Mouse (Mus musculus): Measurements from ENCODE around the gene Lamb3. TPM values are rescaled to one million over a fixed set of nuclear protein-coding genes. Genes with fewer than 3 reads are reported as not detected.
A peak's percentile ranks its signal among the peaks of the same experiment; 100 is the strongest.

Gene Lamb3
- 0.31 and 0.66 TPM in 2 replicates for polyA plus RNA-seq (2016; fragmentation: Nextera tagmentation; extraction: Ambion mirVana)

GRCm38 (mm10) chr1:193207503-193207902 lies at the start of gene Lamb3:
TSS of gene Lamb3 (plus strand) at chr1:193207699.
- H3K36me3 ChIP-seq (replicated peaks): no peaks in the 10 kb centered on the region
- no peak within 1 kb of the TSS for H3K27ac ChIP-seq (replicated peaks)
- DNase-seq (ENCODE audit: low spot score): no peak
- no peaks in the 10 kb centered on the region for H3K4me1 ChIP-seq
- H3K27me3 ChIP-seq (replicated peaks; ENCODE audit: low read depth, poor library complexity, severe bottlenecking): no peaks in the 10 kb centered on the region
- no peak within 1 kb of the TSS for H3K4me3 ChIP-seq
- H3K9me3 ChIP-seq: no peaks in the 10 kb centered on the region
- whole genome bisulfite sequencing: 95% methylated on average over 3 of the region's 3 CpGs

- no peaks in the 10 kb centered on the region for H3K36me3 ChIP-seq (replicated peaks)
- peaks cover 25% of the 10 kb centered on the region for H3K27me3 ChIP-seq (replicated peaks; ENCODE audit: low read depth, poor library complexity, severe bottlenecking)
- 64% methylated on average over 3 of the region's 3 CpGs for WGBS
- no peaks in the 10 kb centered on the region for H3K9me3 ChIP-seq
- no peak overlapping the region for H3K4me3 ChIP-seq
- DNase-seq (ENCODE audit: low spot score): no peak
- H3K27ac ChIP-seq (replicated peaks): no peak overlapping the region
- H3K4me1 ChIP-seq: peaks cover 24% of the 10 kb centered on the region
Observed at GRCm38 (mm10) chr1:193159163-193159562, 48.3 kb upstream of the Lamb3 start.

GRCm38 (mm10) chr1:193159613-193160012 lies 47.9 kb upstream of the Lamb3 start:
- H3K4me3 ChIP-seq: no peak overlapping the region
- 51% methylated on average over 1 of the region's 1 CpGs for WGBS
- H3K9me3 ChIP-seq: no peaks in the 10 kb centered on the region
- H3K27ac ChIP-seq (replicated peaks): no peak overlapping the region
- peaks cover 20% of the 10 kb centered on the region for H3K27me3 ChIP-seq (replicated peaks; ENCODE audit: low read depth, poor library complexity, severe bottlenecking)
- H3K4me1 ChIP-seq: peaks cover 24% of the 10 kb centered on the region
- no peaks in the 10 kb centered on the region for H3K36me3 ChIP-seq (replicated peaks)
- no peak for DNase-seq (ENCODE audit: low spot score)

- H3K27me3 ChIP-seq (replicated peaks; ENCODE audit: low read depth, poor library complexity, severe bottlenecking): peaks cover 12% of the 10 kb centered on the region
- H3K4me1 ChIP-seq: peaks cover 24% of the 10 kb centered on the region
- H3K27ac ChIP-seq (replicated peaks): no peak overlapping the region
- 14% methylated on average over 18 of the region's 18 CpGs for WGBS
- H3K36me3 ChIP-seq (replicated peaks): no peaks in the 10 kb centered on the region
- H3K9me3 ChIP-seq: no peaks in the 10 kb centered on the region
- peak; percentile 76 for DNase-seq (ENCODE audit: low spot score)
- peak overlapping the region; percentile 47 for H3K4me3 ChIP-seq
Observed at GRCm38 (mm10) chr1:193160317-193161032, 47.0 kb upstream of the Lamb3 start.

GRCm38 (mm10) chr1:193167746-193168145 lies 39.8 kb upstream of the Lamb3 start, which contains the start of gene A130010J15Rik:
TSS of gene A130010J15Rik (plus strand) at chr1:193168046.
- Histone ChIP-seq H3K36me3 (replicated peaks) (0 out of 2 replicates have a peak, but pooled peaks cover 3% of the 10 kb centered on the region), H3K4me3 (no peak within 1 kb of the TSS), H3K27ac (replicated peaks) (no peak within 1 kb of the TSS), H3K4me1 (peaks cover 8% of the 10 kb centered on the region; the same call in 1 of the 2 replicates), H3K9me3 (no peaks in the 10 kb centered on the region), H3K27me3 (replicated peaks; ENCODE audit: low read depth, poor library complexity, severe bottlenecking) (no peaks in the 10 kb centered on the region)
- 90% methylated on average over 3 of the region's 3 CpGs for WGBS
- no peak for DNase-seq (ENCODE audit: low spot score)

- Histone ChIP-seq H3K27me3 (replicated peaks; ENCODE audit: low read depth, poor library complexity, severe bottlenecking) (no peaks in the 10 kb centered on the region), H3K9me3 (no peaks in the 10 kb centered on the region), H3K27ac (replicated peaks) (no peak overlapping the region), H3K4me3 (no peak overlapping the region), H3K36me3 (replicated peaks) (0 out of 2 replicates have a peak, but pooled peaks cover 3% of the 10 kb centered on the region), H3K4me1 (peaks cover 17% of the 10 kb centered on the region)
- no peak for DNase-seq (ENCODE audit: low spot score)
- 87% methylated on average over 7 of the region's 7 CpGs for WGBS
Observed at GRCm38 (mm10) chr1:193169228-193169627, 38.3 kb upstream of the Lamb3 start.

GRCm38 (mm10) chr1:193169856-193170255 lies 37.6 kb upstream of the Lamb3 start:
- Histone ChIP-seq H3K9me3 (no peaks in the 10 kb centered on the region), H3K4me1 (peaks cover 23% of the 10 kb centered on the region), H3K4me3 (no peak overlapping the region), H3K27me3 (replicated peaks; ENCODE audit: low read depth, poor library complexity, severe bottlenecking) (no peaks in the 10 kb centered on the region), H3K27ac (replicated peaks) (no peak overlapping the region), H3K36me3 (replicated peaks) (0 out of 2 replicates have a peak, but pooled peaks cover 3% of the 10 kb centered on the region)
- DNase-seq (ENCODE audit: low spot score): no peak
- 82% methylated on average over 2 of the region's 2 CpGs for WGBS

GRCm38 (mm10) chr1:193172991-193173809 lies 34.3 kb upstream of the Lamb3 start:
- Histone ChIP-seq H3K4me1 (peaks cover 30% of the 10 kb centered on the region), H3K27ac (replicated peaks) (peak overlapping the region; percentile 91), H3K4me3 (peak overlapping the region; percentile 83), H3K9me3 (no peaks in the 10 kb centered on the region), H3K27me3 (replicated peaks; ENCODE audit: low read depth, poor library complexity, severe bottlenecking) (no peaks in the 10 kb centered on the region), H3K36me3 (replicated peaks) (0 out of 2 replicates have a peak, but pooled peaks cover 3% of the 10 kb centered on the region)
- DNase-seq (ENCODE audit: low spot score): peak; percentile 97
- WGBS: 1% methylated on average over 48 of the region's 48 CpGs

- Histone ChIP-seq H3K27me3 (replicated peaks; ENCODE audit: low read depth, poor library complexity, severe bottlenecking) (no peaks in the 10 kb centered on the region), H3K36me3 (replicated peaks) (0 out of 2 replicates have a peak, but pooled peaks cover 3% of the 10 kb centered on the region), H3K9me3 (no peaks in the 10 kb centered on the region), H3K27ac (replicated peaks) (peak overlapping the region; percentile 91), H3K4me3 (peak overlapping the region; percentile 83), H3K4me1 (peaks cover 31% of the 10 kb centered on the region)
- WGBS: 24% methylated on average over 9 of the region's 9 CpGs
- DNase-seq (ENCODE audit: low spot score): no peak
Observed at GRCm38 (mm10) chr1:193173810-193174129, 33.7 kb upstream of the Lamb3 start.

- no peak for DNase-seq (ENCODE audit: low spot score)
- H3K36me3 ChIP-seq (replicated peaks): 0 out of 2 replicates have a peak, but pooled peaks cover under 1% of the 10 kb centered on the region
- H3K9me3 ChIP-seq: no peaks in the 10 kb centered on the region
- H3K4me1 ChIP-seq: peaks cover 31% of the 10 kb centered on the region
- no peaks in the 10 kb centered on the region for H3K27me3 ChIP-seq (replicated peaks; ENCODE audit: low read depth, poor library complexity, severe bottlenecking)
- H3K4me3 ChIP-seq: peak overlapping the region; percentile 83
- peak overlapping the region; percentile 91 for H3K27ac ChIP-seq (replicated peaks)
- WGBS: 92% methylated on average over 13 of the region's 13 CpGs
Observed at GRCm38 (mm10) chr1:193174143-193174733, 33.3 kb upstream of the Lamb3 start.

- Histone ChIP-seq H3K27me3 (replicated peaks; ENCODE audit: low read depth, poor library complexity, severe bottlenecking) (0 out of 2 replicates have a peak, but pooled peaks cover 4% of the 10 kb centered on the region), H3K4me3 (no peak overlapping the region), H3K27ac (replicated peaks) (no peak overlapping the region), H3K9me3 (no peaks in the 10 kb centered on the region), H3K4me1 (0 out of 2 replicates have a peak, but pooled peaks cover 4% of the 10 kb centered on the region), H3K36me3 (replicated peaks) (no peaks in the 10 kb centered on the region)
- 87% methylated on average over 3 of the region's 3 CpGs for WGBS
- DNase-seq (ENCODE audit: low spot score): no peak
Observed at GRCm38 (mm10) chr1:193181104-193181503, 26.4 kb upstream of the Lamb3 start.

- H3K4me1 ChIP-seq: peaks cover 22% of the 10 kb centered on the region
- 0 out of 2 replicates have a peak, but pooled peaks cover 4% of the 10 kb centered on the region for H3K27me3 ChIP-seq (replicated peaks; ENCODE audit: low read depth, poor library complexity, severe bottlenecking)
- peak overlapping the region; percentile 79; the same call in 1 of the 2 replicates for H3K27ac ChIP-seq (replicated peaks)
- no peaks in the 10 kb centered on the region for H3K36me3 ChIP-seq (replicated peaks)
- no peaks in the 10 kb centered on the region for H3K9me3 ChIP-seq
- H3K4me3 ChIP-seq: no peak overlapping the region
- 91% methylated on average over 6 of the region's 6 CpGs for WGBS
- no peak for DNase-seq (ENCODE audit: low spot score)
Observed at GRCm38 (mm10) chr1:193188257-193188656, 19.2 kb upstream of the Lamb3 start.

Measured in embryonic facial prominence, embryonic 10.5 days (tissue).